Mouse (Mus musculus) hindbrain, embryonic 13.5 days (tissue): Measurements from ENCODE around the gene Mdh1b. TPM values are rescaled to one million over a fixed set of nuclear protein-coding genes. Genes with fewer than 3 reads are reported as not detected.

Experiments
- ATAC-seq: fragments of 200-750 bp; cut with Nextera tagmentation; 2 replicates; pipeline ENCODE4 v1.8.0; 2017; ENCODE audit warnings: moderate TSS enrichment; ENCODE audit not compliant: low FRiP score
- H3K27ac ChIP-seq: fragments of 300-500 bp; sonication (generic); 2 replicates; pipeline ENCODE4 v1.5.1; 2015; ENCODE audit warnings: inconsistent platforms, mild to moderate bottlenecking, moderate library complexity
- H3K27me3 ChIP-seq: fragments of 300-500 bp; sonication (generic); 2 replicates; pipeline ENCODE4 v1.6.1; 2015; ENCODE audit warnings: mild to moderate bottlenecking, inconsistent platforms
- H3K36me3 ChIP-seq: fragments of 300-500 bp; sonication (generic); 2 replicates; pipeline ENCODE4 v1.6.1; 2015; ENCODE audit warnings: mild to moderate bottlenecking, inconsistent platforms
- H3K4me1 ChIP-seq: fragments of 300-500 bp; sonication (generic); replicated peaks from 2 replicates; pipeline ENCODE4 v1.6.1; 2015; ENCODE audit warnings: inconsistent platforms
- H3K4me2 ChIP-seq: fragments of 300-500 bp; sonication (generic); 2 replicates; pipeline ENCODE4 v1.6.1; 2015; ENCODE audit warnings: inconsistent platforms, mild to moderate bottlenecking, moderate library complexity
- H3K4me3 ChIP-seq: fragments of 300-500 bp; sonication (generic); 2 replicates; pipeline ENCODE4 v1.5.1; 2015; ENCODE audit warnings: mild to moderate bottlenecking, inconsistent platforms
- H3K9ac ChIP-seq: fragments of 300-500 bp; sonication (generic); 2 replicates; pipeline ENCODE4 v1.6.1; 2015; ENCODE audit warnings: mild to moderate bottlenecking, inconsistent platforms
- H3K9me3 ChIP-seq: fragments of 300-500 bp; sonication (generic); 2 replicates; pipeline ENCODE4 v1.6.1; 2016; ENCODE audit warnings: inconsistent platforms
- WGBS: fragments of 180-500 bp; shearing (Covaris S2); methylation state at CpG from one replicate; pipeline ENCODE4 v1.1.7; 2015; 5-methylcytosine and 5-hydroxymethylcytosine counted together
- polyA plus RNA-seq: library from polyadenylated mRNA; unstranded; fragments of >200 nt; fragmentation: Nextera tagmentation; extraction: Ambion mirVana; gene quantifications from 2 replicates; pipeline ENCODE4 v1.2.1, GENCODE M21; 2015

Gene Mdh1b
- polyA plus RNA-seq, 1 experiment from 2014 or later = 0.87 TPM

GRCm38 (mm10) chr1:63708876-63709275 is 21.2 kb downstream of the Mdh1b start:
- WGBS = 57% methylated on average over 3 of the region's 3 CpGs
- Histone ChIP-seq H3K4me3 (no peak overlapping the region), H3K36me3 (no peaks in the 10 kb centered on the region), H3K9ac (no peak overlapping the region), H3K4me1 (no peaks in the 10 kb centered on the region), H3K27me3 (no peaks in the 10 kb centered on the region), H3K9me3 (no peaks in the 10 kb centered on the region), H3K27ac (no peak overlapping the region), H3K4me2 (no peak overlapping the region)
- ATAC-seq = no peak

DNA sequence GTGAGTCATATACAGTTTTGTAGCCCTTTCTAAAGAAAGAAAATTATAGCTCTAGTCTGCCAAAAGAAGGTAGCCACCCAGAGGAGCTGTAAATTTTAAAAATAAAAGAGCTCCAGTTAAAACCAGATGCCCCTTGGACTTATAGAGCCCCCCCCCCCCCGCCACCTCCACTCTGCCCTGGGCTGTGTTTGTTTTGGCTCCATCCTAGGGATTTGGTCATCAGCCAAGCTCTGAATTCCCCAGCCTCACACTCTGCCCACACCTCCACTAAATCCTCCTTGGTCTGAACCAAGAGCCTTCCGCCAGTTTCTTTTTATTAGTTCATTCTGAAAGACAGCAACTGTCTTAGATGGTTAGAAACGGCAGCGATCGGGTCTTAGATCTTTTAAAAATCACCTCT is 24.4 kb downstream of the Mdh1b start:
- no peak overlapping the region for H3K9ac ChIP-seq
- no peak overlapping the region for H3K4me3 ChIP-seq
- 74% methylated on average over 5 of the region's 5 CpGs for WGBS
- no peaks in the 10 kb centered on the region for H3K27me3 ChIP-seq
- H3K36me3 ChIP-seq = no peaks in the 10 kb centered on the region
- no peak for ATAC-seq
- H3K9me3 ChIP-seq = no peaks in the 10 kb centered on the region
- no peaks in the 10 kb centered on the region for H3K4me1 ChIP-seq
- H3K27ac ChIP-seq = no peak overlapping the region
- H3K4me2 ChIP-seq = no peak overlapping the region

DNA sequence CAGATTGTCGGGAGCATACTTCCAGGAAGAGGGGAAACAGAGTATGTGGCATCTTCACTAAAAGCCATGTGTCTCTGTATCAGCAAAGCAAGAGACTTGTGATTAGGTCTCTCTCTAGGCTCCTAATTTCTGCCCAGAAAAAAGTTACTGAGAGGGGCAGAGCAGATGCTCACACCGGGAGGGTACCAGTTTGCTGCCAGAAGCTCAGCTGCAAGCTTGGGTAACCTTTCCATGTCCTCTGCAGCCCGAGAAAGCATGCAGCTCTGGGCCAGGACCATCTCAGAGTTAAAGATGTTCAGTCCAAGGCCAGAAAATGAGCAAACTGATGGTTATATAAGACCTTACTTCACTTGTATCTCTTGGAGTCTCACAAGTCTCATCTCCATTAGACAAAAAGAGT is 33.3 kb downstream of the Mdh1b start:
- no peak overlapping the region for H3K4me2 ChIP-seq
- no peak for ATAC-seq
- no peaks in the 10 kb centered on the region for H3K9me3 ChIP-seq

DNA sequence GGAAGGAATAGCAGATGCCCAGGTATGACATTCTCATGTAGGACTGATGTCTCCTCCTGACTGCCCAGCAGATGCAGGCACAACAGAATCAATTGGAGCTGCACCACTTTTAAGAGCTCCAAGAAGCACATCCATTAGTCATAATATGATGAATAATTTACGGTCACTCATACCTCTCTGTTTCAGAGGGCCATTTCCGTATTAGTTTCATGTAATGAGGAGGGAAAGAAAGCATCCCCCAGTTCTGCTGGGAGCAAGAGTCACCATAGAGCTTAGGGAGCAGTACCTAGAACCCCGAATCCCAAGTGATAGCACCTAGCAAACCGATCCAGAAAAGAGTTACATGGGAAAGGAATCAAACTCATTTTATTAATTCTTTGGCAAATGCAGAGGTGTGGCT is 43.3 kb downstream of the Mdh1b start, which contains the start of gene Dytn:
Gene Dytn (minus strand): TSS at position 101 of the 400 bp plus-strand sequence.
- H3K36me3 ChIP-seq = no peaks in the 10 kb centered on the region

More for the DNA sequence above, 33.3 kb downstream of the Mdh1b start:
- H3K27ac ChIP-seq = no peak overlapping the region
- H3K36me3 ChIP-seq = no peaks in the 10 kb centered on the region
- H3K4me3 ChIP-seq = no peak overlapping the region
- no peaks in the 10 kb centered on the region for H3K27me3 ChIP-seq
- no peaks in the 10 kb centered on the region for H3K4me1 ChIP-seq
- WGBS = 84% methylated on average over 3 of the region's 3 CpGs
- no peak overlapping the region for H3K9ac ChIP-seq

DNA sequence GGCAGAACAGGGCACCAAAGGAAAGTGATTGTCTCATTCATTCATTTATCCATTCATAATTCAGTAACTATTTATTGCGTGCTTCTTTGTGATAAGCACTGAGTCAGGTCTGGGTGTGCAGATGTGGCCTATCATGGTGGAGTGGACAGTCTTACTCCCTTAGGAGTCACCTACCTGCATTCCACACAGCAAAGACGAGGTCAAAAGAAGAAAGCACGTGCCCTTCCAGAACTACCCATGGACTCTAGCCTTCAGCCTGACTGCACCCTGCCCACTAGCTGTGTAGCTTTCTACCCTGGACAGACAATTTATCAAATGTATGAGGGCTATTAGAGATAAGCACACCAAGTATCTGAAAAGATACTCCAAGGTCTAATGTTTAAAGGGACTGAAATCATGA is 54.1 kb downstream of the Mdh1b start:
- WGBS = 92% methylated on average over 3 of the region's 3 CpGs
- no peak overlapping the region for H3K27ac ChIP-seq
- no peak for ATAC-seq
- no peak overlapping the region for H3K4me2 ChIP-seq
- H3K9ac ChIP-seq = no peak overlapping the region
- H3K36me3 ChIP-seq = no peaks in the 10 kb centered on the region
- H3K4me3 ChIP-seq = no peak overlapping the region
- no peaks in the 10 kb centered on the region for H3K9me3 ChIP-seq
- no peaks in the 10 kb centered on the region for H3K4me1 ChIP-seq
- H3K27me3 ChIP-seq = no peaks in the 10 kb centered on the region

More for the DNA sequence above, 43.3 kb downstream of the Mdh1b start, which contains the start of gene Dytn:
- Histone ChIP-seq H3K9me3 (no peaks in the 10 kb centered on the region), H3K4me2 (no peak within 1 kb of the TSS), H3K27ac (no peak within 1 kb of the TSS), H3K4me1 (no peaks in the 10 kb centered on the region), H3K27me3 (no peaks in the 10 kb centered on the region), H3K4me3 (no peak within 1 kb of the TSS), H3K9ac (no peak within 1 kb of the TSS)
- 96% methylated on average over 4 of the region's 4 CpGs for WGBS
- ATAC-seq = no peak

- Histone ChIP-seq H3K4me3 (0 out of 2 replicates have a peak overlapping the region, but pooled peaks have one; percentile 0), H3K4me2 (peak overlapping the region; percentile 37), H3K9ac (no peak overlapping the region; the same call in 1 of the 2 replicates), H3K36me3 (no peaks in the 10 kb centered on the region), H3K27ac (no peak overlapping the region), H3K27me3 (0 out of 2 replicates have a peak, but pooled peaks cover 3% of the 10 kb centered on the region), H3K4me1 (peaks cover 21% of the 10 kb centered on the region), H3K9me3 (no peaks in the 10 kb centered on the region)
- peak; percentile 77 for ATAC-seq
- 5% methylated on average over 3 of the region's 3 CpGs for WGBS
These were observed 61.3 kb downstream of the Mdh1b start for GRCm38 (mm10) chr1:63668852-63669160.

GRCm38 (mm10) chr1:63667949-63668851 is 61.9 kb downstream of the Mdh1b start:
- H3K9me3 ChIP-seq = no peaks in the 10 kb centered on the region
- H3K4me3 ChIP-seq = 0 out of 2 replicates have a peak overlapping the region, but pooled peaks have one; percentile 0
- 0 out of 2 replicates have a peak overlapping the region, but pooled peaks have one; percentile 31 for H3K27ac ChIP-seq
- H3K4me2 ChIP-seq = peak overlapping the region; percentile 37
- 0 out of 2 replicates have a peak, but pooled peaks cover 3% of the 10 kb centered on the region for H3K27me3 ChIP-seq
- no peaks in the 10 kb centered on the region for H3K36me3 ChIP-seq
- no peak overlapping the region; the same call in none of the 2 replicates for H3K9ac ChIP-seq
- 17% methylated on average over 13 of the region's 13 CpGs for WGBS
- peaks cover 21% of the 10 kb centered on the region for H3K4me1 ChIP-seq
- peak; percentile 64 for ATAC-seq

- 42% methylated on average over 9 of the region's 9 CpGs for WGBS
- ATAC-seq = 0 out of 2 replicates have a peak, but pooled peaks have one; percentile 50
These were observed 62.7 kb downstream of the Mdh1b start for GRCm38 (mm10) chr1:63667201-63667948.

DNA sequence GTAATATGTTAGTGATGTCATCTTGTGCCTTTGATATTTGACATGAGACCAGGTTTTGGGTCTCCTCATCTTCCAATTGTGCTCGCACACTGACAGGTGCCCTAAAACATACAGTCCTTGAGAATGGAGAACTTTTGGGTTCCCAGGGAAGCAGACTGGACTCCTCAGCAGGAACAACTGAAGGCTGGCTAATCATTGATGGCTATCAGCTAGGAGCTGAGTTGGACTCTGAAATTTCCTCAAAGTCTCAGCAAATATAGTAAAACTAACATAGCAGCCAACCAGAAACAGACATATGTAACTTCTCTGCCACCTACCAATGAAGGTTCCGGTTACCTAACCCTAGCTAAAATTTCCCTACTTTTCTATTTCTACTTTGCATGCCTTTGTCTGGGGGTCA is 64.0 kb downstream of the Mdh1b start:
- Histone ChIP-seq H3K4me1 (peaks cover 21% of the 10 kb centered on the region), H3K36me3 (no peaks in the 10 kb centered on the region), H3K9me3 (no peaks in the 10 kb centered on the region), H3K27ac (no peak overlapping the region), H3K4me2 (no peak overlapping the region), H3K4me3 (no peak overlapping the region), H3K27me3 (0 out of 2 replicates have a peak, but pooled peaks cover 3% of the 10 kb centered on the region), H3K9ac (no peak overlapping the region)
- ATAC-seq = no peak
- WGBS = 97% methylated on average over 2 of the region's 2 CpGs

More at GRCm38 (mm10) chr1:63667201-63667948, 62.7 kb downstream of the Mdh1b start:
- peak overlapping the region; percentile 37 for H3K4me2 ChIP-seq
- H3K27me3 ChIP-seq = 0 out of 2 replicates have a peak, but pooled peaks cover 3% of the 10 kb centered on the region
- no peaks in the 10 kb centered on the region for H3K36me3 ChIP-seq
- H3K4me1 ChIP-seq = peaks cover 21% of the 10 kb centered on the region
- H3K4me3 ChIP-seq = no peak overlapping the region
- H3K9me3 ChIP-seq = no peaks in the 10 kb centered on the region
- no peak overlapping the region for H3K27ac ChIP-seq
- H3K9ac ChIP-seq = no peak overlapping the region

DNA sequence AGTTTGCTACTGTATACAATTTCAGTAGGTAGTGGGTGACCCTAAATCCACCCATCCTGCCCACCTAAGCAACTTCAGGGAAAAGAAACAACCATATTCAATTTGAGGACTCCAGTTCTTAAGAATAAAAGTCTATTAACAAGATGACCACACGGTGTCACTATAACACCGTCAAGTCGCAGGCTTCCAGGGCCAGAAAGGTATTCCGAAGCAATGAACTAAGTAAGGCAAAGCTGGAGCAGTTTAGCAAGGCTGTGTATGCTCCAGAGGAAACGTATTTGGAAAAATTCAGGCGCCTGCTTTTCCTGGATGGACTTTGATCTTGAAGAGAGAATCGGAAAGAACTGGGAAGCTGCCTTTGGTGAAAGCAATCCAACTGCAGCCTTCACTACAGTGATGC is 70.5 kb downstream of the Mdh1b start:
- 3% methylated on average over 7 of the region's 7 CpGs for WGBS
- Histone ChIP-seq H3K36me3 (no peaks in the 10 kb centered on the region), H3K4me2 (no peak overlapping the region), H3K27me3 (peaks cover 3% of the 10 kb centered on the region; the same call in 1 of the 2 replicates), H3K4me3 (no peak overlapping the region), H3K27ac (no peak overlapping the region), H3K9me3 (no peaks in the 10 kb centered on the region), H3K9ac (no peak overlapping the region), H3K4me1 (no peaks in the 10 kb centered on the region)
- ATAC-seq = no peak

DNA sequence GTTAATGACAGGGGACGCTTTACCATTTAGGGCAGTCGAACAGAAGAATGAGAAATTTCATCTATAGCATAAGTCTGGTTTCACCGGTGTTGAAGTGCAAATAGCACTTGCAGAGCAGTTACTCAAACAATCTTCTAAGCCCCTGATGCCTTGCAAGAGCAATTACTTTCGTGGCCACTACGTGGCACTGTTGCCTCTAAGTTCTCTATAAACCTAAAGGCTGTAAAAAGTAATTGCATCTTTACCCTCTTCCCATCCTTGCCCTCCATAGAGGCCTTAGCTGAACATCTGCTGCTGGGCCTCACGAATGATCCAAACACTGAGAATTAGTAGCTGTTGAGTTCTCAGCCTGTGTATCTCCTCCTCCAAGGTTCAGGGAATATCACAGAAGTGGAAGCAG is 72.1 kb downstream of the Mdh1b start:
- no peaks in the 10 kb centered on the region for H3K4me1 ChIP-seq
- no peaks in the 10 kb centered on the region; the same call in 1 of the 2 replicates for H3K27me3 ChIP-seq
- no peak overlapping the region for H3K9ac ChIP-seq
- H3K36me3 ChIP-seq = no peaks in the 10 kb centered on the region
- no peaks in the 10 kb centered on the region for H3K9me3 ChIP-seq
- H3K27ac ChIP-seq = no peak overlapping the region
- no peak overlapping the region for H3K4me3 ChIP-seq
- WGBS = 15% methylated on average over 6 of the region's 6 CpGs
- H3K4me2 ChIP-seq = no peak overlapping the region
- no peak for ATAC-seq
